Mouse (Mus musculus) E14TG2a.4 (cell line): ENCODE data around the gene Kif13a.

Experiments used
- H3K27me3 ChIP-seq: 2 replicates; pipeline ENCODE4 v1.6.1; 2014; ENCODE audit warnings: low read length, control low read depth; ENCODE audit not compliant: insufficient read depth
- H3K36me3 ChIP-seq: 2 replicates; pipeline ENCODE4 v1.6.1; 2014; ENCODE audit warnings: low read length, control low read depth; ENCODE audit not compliant: insufficient read depth
- H3K4me1 ChIP-seq: replicated peaks from 2 replicates; pipeline ENCODE4 v1.6.1; 2014; ENCODE audit warnings: low read depth, low read length, control low read depth
- H3K4me3 ChIP-seq: replicated peaks from 2 replicates; pipeline ENCODE4 v1.5.1; 2014; ENCODE audit warnings: mild to moderate bottlenecking, low read length
- H3K9me3 ChIP-seq: 2 replicates; pipeline ENCODE4 v1.6.1; 2014; ENCODE audit warnings: low read length, control low read depth
- CTCF ChIP-seq: conservative IDR thresholded peaks from 2 replicates; pipeline ENCODE4 v1.5.1; 2014; ENCODE audit warnings: low read length
- NANOG ChIP-seq: IDR thresholded peaks from 2 replicates; pipeline ENCODE4 v1.6.1; 2014; ENCODE audit warnings: borderline replicate concordance, low read length, mixed read lengths
- POU5F1 ChIP-seq: IDR thresholded peaks from 2 replicates; pipeline ENCODE4 v1.6.1; 2014; ENCODE audit warnings: low read length, borderline replicate concordance

The Kif13a gene

DNA sequence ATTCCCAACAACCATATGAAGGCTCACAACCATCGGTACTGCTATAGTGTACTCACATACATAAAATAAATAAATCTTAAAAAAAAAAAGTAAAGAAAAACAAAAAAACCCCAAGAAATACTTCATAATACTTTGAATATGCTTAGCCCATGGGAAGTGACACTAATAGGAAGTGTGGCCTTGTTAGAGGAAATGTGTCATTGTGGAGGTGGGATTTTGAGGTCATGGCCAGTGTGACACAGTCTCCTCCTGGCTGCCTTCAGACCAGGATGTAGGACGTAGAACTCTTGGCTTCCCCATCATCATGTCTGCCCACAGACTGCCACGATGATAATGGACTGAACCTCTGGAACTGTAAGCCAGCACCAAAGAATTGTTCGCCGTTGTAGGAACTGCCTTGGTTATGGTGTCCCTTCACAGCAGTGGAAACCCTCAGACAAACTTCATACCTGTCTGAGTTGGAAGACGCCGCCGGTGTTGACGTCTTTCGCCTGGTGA is 143.6 kb downstream of the Kif13a start:
- no peak overlapping the region for H3K4me3 ChIP-seq
- 0 out of 2 replicates have a peak, but pooled peaks cover 3% of the 10 kb centered on the region for H3K4me1 ChIP-seq
- no peak for TF ChIP-seq CTCF
- TF ChIP-seq POU5F1, result no peak
- no peak for TF ChIP-seq NANOG
- no peaks in the 10 kb centered on the region for H3K27me3 ChIP-seq
- H3K9me3 ChIP-seq, result no peaks in the 10 kb centered on the region
- peaks cover 37% of the 10 kb centered on the region for H3K36me3 ChIP-seq

DNA sequence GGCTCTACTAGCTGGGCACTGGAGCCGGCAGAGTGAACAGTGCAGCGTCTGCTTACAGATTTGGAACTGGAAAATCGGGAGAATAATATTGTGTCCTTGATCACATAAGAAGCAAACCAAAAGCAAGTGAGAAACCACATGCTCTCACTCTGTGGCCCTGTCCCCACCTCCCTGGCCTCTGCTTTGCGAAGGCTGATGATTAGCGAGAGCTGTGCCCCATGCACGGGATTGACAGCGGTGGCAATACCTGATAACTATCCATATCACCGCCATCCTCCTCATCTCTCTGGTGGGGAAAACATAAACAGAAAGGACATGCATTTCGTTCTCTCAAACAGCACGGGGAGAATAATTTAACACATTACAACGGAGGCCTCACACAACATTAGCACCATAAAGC is 149.3 kb downstream of the Kif13a start:
- TF ChIP-seq CTCF (no peak), NANOG (no peak), POU5F1 (no peak)
- Histone ChIP-seq H3K36me3 (peaks cover 47% of the 10 kb centered on the region), H3K9me3 (no peaks in the 10 kb centered on the region; the same call in 1 of the 2 replicates), H3K4me1 (peaks cover 5% of the 10 kb centered on the region), H3K4me3 (no peak overlapping the region), H3K27me3 (no peaks in the 10 kb centered on the region)

DNA sequence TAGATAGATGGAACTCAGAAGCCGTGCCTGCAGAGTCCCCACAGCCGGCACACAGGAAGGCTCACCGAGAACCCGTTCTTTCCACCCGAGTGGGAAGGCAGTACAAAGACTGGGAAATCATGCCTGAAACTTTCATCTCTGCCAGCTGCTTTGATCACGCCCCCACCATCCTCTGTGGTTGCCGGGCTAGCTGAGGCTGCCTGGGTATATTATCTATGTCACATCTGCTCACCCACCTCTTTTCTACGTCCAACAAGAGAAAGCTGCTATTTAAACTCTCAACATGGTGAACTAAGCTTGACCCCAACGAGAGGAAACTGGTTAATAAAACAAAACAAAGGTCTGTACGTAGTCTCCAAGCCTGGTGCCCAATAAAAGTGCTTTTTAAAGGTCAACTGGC is 149.8 kb downstream of the Kif13a start:
- Histone ChIP-seq H3K9me3 (peaks cover 1% of the 10 kb centered on the region), H3K27me3 (no peaks in the 10 kb centered on the region), H3K4me3 (no peak overlapping the region), H3K4me1 (peaks cover 5% of the 10 kb centered on the region), H3K36me3 (peaks cover 49% of the 10 kb centered on the region)
- TF ChIP-seq NANOG, result no peak
- TF ChIP-seq POU5F1, result no peak

DNA sequence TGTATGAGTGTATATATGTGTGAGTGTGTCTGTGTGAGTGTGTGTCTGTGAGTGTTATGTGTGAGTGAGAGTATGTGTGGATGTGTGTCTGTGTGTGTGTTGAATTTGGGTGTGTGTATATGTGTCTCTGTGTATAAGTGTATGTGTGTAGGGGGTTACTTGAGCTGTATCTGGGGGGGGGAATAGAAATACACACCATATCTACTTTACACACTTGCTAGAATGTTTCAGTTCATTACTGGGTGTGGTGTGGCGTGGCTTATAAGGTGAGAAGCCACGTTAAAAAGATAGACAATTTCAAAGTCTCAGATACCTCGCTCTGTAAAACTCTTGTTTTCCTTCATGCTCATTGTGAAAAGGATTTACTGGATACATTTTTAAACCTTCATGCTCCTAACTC is 152.2 kb downstream of the Kif13a start:
- H3K4me3 ChIP-seq, result no peak overlapping the region
- H3K4me1 ChIP-seq, result peaks cover 5% of the 10 kb centered on the region
- TF ChIP-seq CTCF (no peak), NANOG (no peak), POU5F1 (no peak)
- H3K27me3 ChIP-seq, result no peaks in the 10 kb centered on the region
- H3K9me3 ChIP-seq, result peaks cover 22% of the 10 kb centered on the region
- peaks cover 69% of the 10 kb centered on the region for H3K36me3 ChIP-seq

DNA sequence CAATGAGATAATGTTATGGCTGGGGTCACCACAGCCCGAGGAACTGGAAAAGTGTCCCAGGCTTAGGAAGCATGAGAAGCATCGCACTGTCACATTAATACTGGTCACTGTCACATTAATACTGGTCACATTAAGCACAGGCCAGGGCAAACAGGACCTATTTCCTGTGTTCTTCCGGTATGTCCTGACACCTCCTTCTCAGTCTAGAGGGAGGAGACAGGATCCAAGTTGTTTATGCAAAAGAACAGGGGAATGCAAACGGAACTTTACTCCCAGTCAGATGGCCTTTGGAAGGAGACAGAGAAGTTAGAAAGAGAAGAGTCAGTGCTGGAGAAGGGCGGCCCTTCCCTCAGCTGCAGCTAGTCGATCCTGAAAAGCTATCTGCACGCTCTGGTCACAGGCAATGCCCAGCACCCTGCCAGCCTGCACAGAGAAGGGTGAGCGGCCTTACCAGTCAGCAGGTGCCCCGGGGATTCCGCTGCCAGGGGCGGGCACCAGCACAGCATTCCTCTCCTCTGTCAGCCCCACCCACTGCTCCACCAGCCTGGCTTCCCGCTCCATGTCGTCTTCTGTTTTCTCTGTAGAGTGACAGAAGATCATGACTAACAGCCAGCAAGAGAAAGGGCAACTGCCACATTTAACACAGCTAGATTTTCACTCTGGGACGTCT is 152.9 kb downstream of the Kif13a start:
- peaks cover 76% of the 10 kb centered on the region for H3K36me3 ChIP-seq
- H3K4me1 ChIP-seq, result peaks cover 5% of the 10 kb centered on the region
- no peaks in the 10 kb centered on the region for H3K27me3 ChIP-seq
- H3K4me3 ChIP-seq, result no peak overlapping the region
- TF ChIP-seq POU5F1 (no peak), CTCF (no peak), NANOG (no peak)
- H3K9me3 ChIP-seq, result peaks cover 28% of the 10 kb centered on the region

DNA sequence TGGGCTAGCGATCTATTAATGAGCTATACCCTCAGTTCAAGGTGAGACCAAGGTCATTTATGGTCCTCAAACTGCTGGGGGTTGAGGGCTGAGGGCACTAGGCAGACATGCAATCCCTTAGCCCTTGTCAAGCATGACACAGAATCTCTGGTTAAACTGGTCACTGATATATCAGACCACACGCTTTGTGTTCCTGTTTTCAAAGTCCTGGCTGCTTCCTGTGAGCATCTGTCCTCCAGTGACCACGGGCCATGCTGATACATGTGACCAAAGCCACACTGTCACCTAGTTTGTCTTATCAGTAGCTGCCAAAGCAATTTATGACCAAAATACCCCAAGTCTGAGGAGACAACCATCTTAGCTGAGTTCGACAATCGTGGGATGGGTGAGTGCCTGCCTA is 154.7 kb downstream of the Kif13a start:
- Histone ChIP-seq H3K36me3 (peaks cover 82% of the 10 kb centered on the region), H3K4me3 (no peak overlapping the region), H3K27me3 (no peaks in the 10 kb centered on the region), H3K9me3 (peaks cover 36% of the 10 kb centered on the region), H3K4me1 (peaks cover 5% of the 10 kb centered on the region)
- no peak for TF ChIP-seq POU5F1
- TF ChIP-seq CTCF, result no peak
- TF ChIP-seq NANOG, result no peak

GRCm38 (mm10) chr13:46772581-46772980 is 157.1 kb downstream of the Kif13a start:
- Histone ChIP-seq H3K9me3 (peaks cover 36% of the 10 kb centered on the region), H3K27me3 (no peaks in the 10 kb centered on the region), H3K36me3 (peaks cover 86% of the 10 kb centered on the region), H3K4me3 (no peak overlapping the region), H3K4me1 (peaks cover 5% of the 10 kb centered on the region)
- TF ChIP-seq CTCF, result no peak
- TF ChIP-seq NANOG, result no peak
- TF ChIP-seq POU5F1, result no peak

- Histone ChIP-seq H3K27me3 (no peaks in the 10 kb centered on the region), H3K4me1 (no peaks in the 10 kb centered on the region), H3K9me3 (no peaks in the 10 kb centered on the region), H3K4me3 (no peak overlapping the region), H3K36me3 (peaks cover 53% of the 10 kb centered on the region)
- TF ChIP-seq CTCF (no peak), NANOG (no peak), POU5F1 (no peak)
These were observed 164.3 kb downstream of the Kif13a start for GRCm38 (mm10) chr13:46765361-46765760.

DNA sequence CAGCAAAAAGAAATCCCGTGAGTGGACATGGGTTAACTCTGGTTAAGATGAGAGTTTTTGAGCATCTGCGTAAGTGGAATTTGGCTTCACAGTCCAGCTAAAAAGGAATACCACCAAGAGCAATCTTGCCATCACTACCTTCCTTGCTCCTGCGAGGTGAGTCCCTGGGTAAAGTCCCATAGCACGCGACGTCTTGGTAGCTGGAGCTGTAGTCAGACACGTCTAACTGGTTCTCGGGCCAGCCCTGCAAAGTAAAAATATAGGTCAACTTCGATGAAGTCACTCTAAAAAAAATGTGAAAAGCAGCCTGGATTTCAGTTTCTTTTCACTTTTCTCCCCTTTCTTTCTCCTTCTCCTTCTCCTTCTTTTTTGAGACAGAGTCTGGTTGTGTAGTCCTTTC is 166.5 kb downstream of the Kif13a start:
- Histone ChIP-seq H3K4me1 (peaks cover 18% of the 10 kb centered on the region), H3K36me3 (peaks cover 37% of the 10 kb centered on the region), H3K27me3 (no peaks in the 10 kb centered on the region), H3K4me3 (no peak overlapping the region), H3K9me3 (no peaks in the 10 kb centered on the region)
- TF ChIP-seq NANOG (no peak), CTCF (no peak), POU5F1 (no peak)
